Mouse (Mus musculus) intestine, embryonic 15.5 days (tissue): ENCODE measurements around the gene Erc1. TPM values are rescaled to one million over a fixed set of nuclear protein-coding genes. Genes with fewer than 3 reads are reported as not detected.
A peak's percentile ranks its signal among the peaks of the same experiment; 100 is the strongest.

Experiments
- ATAC-seq: fragments of 200-750 bp; cut with Nextera tagmentation; 2 replicates; pipeline ENCODE4 v1.8.0; 2017; ENCODE audit warnings: moderate TSS enrichment, moderate library complexity
- H3K27ac ChIP-seq: fragments of 300-500 bp; sonication (generic); 2 replicates; pipeline ENCODE4 v1.5.1; 2015; ENCODE audit warnings: mild to moderate bottlenecking, inconsistent platforms
- H3K27me3 ChIP-seq: fragments of 300-500 bp; sonication (generic); replicated peaks from 2 replicates; pipeline ENCODE4 v1.6.1; 2015; ENCODE audit warnings: inconsistent platforms
- H3K36me3 ChIP-seq: fragments of 300-500 bp; sonication (generic); 2 replicates; pipeline ENCODE4 v1.6.1; 2015; ENCODE audit warnings: inconsistent platforms
- H3K4me1 ChIP-seq: fragments of 300-500 bp; sonication (generic); replicated peaks from 2 replicates; pipeline ENCODE4 v1.6.1; 2015; ENCODE audit warnings: inconsistent platforms
- H3K4me2 ChIP-seq: fragments of 300-500 bp; sonication (generic); replicated peaks from 2 replicates; pipeline ENCODE4 v1.6.1; 2015; ENCODE audit warnings: mild to moderate bottlenecking, inconsistent platforms
- H3K4me3 ChIP-seq: fragments of 300-500 bp; sonication (generic); replicated peaks from 2 replicates; pipeline ENCODE4 v1.5.1; 2015; ENCODE audit warnings: inconsistent platforms
- H3K9ac ChIP-seq: fragments of 300-500 bp; sonication (generic); 2 replicates; pipeline ENCODE4 v1.6.1; 2015; ENCODE audit warnings: inconsistent platforms
- H3K9me3 ChIP-seq: fragments of 300-500 bp; sonication (generic); 2 replicates; pipeline ENCODE4 v1.6.1; 2016; ENCODE audit warnings: inconsistent platforms
- WGBS: fragments of 180-500 bp; shearing (Covaris S2); methylation state at CpG from one replicate; pipeline ENCODE4 v1.1.7; 2015; 5-methylcytosine and 5-hydroxymethylcytosine counted together
- polyA plus RNA-seq: library from polyadenylated mRNA; unstranded; fragments of >200 nt; fragmentation: Nextera tagmentation; extraction: Ambion mirVana; gene quantifications from 2 replicates; pipeline ENCODE4 v1.2.1, GENCODE M21; 2015

Gene Erc1
- polyA plus RNA-seq, 1 experiment from 2014 or later, result 13.7 TPM

DNA sequence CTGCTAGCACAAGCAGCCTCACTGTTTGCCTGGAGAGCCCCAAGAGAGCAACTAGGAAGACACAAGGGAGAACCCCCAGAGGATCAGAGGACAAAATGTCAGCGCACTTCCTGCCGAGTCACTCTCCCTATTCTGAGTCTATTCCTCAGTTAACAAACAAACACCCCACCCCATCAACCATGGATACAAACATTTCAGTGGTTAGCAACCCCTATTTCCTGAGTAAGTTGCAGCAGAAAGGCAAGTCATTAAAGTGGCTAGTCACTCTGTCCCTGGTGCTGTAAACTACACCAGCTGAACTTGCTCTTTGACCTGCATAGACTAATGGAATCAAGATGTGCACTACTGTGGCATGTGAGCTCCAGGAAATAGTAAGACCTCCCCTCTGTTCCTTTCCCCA is 212.3 kb downstream of the Erc1 start:
- Histone ChIP-seq H3K4me1 (peaks cover 3% of the 10 kb centered on the region; the same call in 1 of the 2 replicates), H3K27me3 (no peaks in the 10 kb centered on the region), H3K9me3 (no peaks in the 10 kb centered on the region), H3K4me3 (no peak overlapping the region), H3K4me2 (no peak overlapping the region), H3K27ac (no peak overlapping the region), H3K36me3 (no peaks in the 10 kb centered on the region), H3K9ac (no peak overlapping the region)
- 0 out of 2 replicates have a peak, but pooled peaks have one; percentile 45 for ATAC-seq
- WGBS, result 41% methylated on average over 2 of the region's 2 CpGs

DNA sequence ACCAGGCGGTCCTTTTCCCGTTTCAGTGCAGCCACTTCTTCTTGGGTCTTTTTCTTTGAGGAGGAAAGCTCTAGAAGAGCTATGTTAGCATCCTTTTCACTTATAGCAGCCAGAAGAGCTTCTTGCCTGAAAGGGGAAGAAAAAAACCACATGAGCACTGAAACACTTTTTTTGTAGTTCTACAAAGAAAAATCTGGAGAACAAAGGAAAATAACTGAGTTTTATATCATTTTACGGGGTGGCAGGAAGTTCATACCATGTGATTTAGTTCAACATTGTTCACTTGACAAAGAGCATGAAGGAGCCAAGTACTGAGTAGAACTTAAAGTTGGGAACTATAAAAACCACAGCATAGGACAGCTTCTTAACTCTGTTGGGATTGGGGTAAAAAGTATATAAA is 217.3 kb downstream of the Erc1 start:
- Histone ChIP-seq H3K4me3 (no peak overlapping the region), H3K27me3 (no peaks in the 10 kb centered on the region), H3K36me3 (no peaks in the 10 kb centered on the region), H3K4me1 (peaks cover 2% of the 10 kb centered on the region; the same call in 1 of the 2 replicates), H3K27ac (no peak overlapping the region), H3K4me2 (no peak overlapping the region), H3K9me3 (no peaks in the 10 kb centered on the region), H3K9ac (no peak overlapping the region)
- ATAC-seq, result no peak
- 84% methylated on average over 3 of the region's 3 CpGs for WGBS

DNA sequence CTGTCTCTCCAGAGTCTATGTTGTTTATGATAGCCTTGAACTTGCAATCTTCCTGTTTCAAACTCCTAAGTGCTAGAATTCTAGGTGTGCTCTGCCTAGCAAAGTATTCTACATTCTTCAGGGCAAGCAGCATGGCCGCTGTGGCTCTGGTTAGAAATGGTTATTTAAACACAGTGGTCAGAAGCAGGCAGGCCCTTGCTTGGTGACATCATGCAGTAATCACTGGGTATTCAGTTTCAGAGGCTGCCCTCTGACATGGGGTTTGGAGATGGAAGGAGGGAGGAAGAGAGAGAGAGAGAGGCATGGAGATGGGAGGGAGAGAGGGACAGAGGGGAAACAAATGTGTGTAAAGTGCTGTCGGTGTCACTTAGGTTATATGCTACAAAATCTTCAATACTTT is 246.6 kb downstream of the Erc1 start:
- Histone ChIP-seq H3K9ac (no peak overlapping the region), H3K36me3 (no peaks in the 10 kb centered on the region), H3K4me1 (no peaks in the 10 kb centered on the region), H3K9me3 (no peaks in the 10 kb centered on the region), H3K27me3 (no peaks in the 10 kb centered on the region), H3K4me2 (no peak overlapping the region), H3K4me3 (no peak overlapping the region), H3K27ac (no peak overlapping the region)
- ATAC-seq, result no peak
- whole genome bisulfite sequencing, result 70% methylated on average over 2 of the region's 2 CpGs

DNA sequence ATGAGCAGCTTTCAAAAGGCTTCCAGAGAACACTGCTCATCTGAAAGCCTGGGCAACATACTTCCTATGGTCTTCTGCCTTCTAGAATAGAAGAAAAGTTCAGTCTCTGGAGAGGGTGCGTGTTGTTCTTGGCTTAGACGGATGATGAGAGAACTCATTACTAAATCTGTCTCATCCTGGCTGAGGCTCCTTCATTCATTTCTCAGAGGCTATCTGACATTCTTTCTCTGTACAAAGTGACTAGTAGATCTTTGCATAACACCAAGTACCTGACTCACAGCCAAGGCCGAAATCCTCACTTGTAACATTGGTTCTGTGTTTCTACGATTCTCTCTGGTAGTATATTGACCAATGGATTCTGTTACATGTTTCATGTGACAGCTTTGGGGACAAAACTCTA is 252.5 kb downstream of the Erc1 start:
- Histone ChIP-seq H3K4me2 (no peak overlapping the region), H3K4me1 (no peaks in the 10 kb centered on the region), H3K9ac (no peak overlapping the region), H3K27me3 (no peaks in the 10 kb centered on the region), H3K27ac (no peak overlapping the region), H3K36me3 (no peaks in the 10 kb centered on the region), H3K4me3 (no peak overlapping the region), H3K9me3 (no peaks in the 10 kb centered on the region)
- no peak for ATAC-seq
- 95% methylated on average over 4 of the region's 4 CpGs for WGBS

- H3K4me1 ChIP-seq, result 0 out of 2 replicates have a peak, but pooled peaks cover 4% of the 10 kb centered on the region
- no peak overlapping the region for H3K9ac ChIP-seq
- H3K4me2 ChIP-seq, result no peak overlapping the region
- H3K9me3 ChIP-seq, result no peaks in the 10 kb centered on the region
- H3K36me3 ChIP-seq, result no peaks in the 10 kb centered on the region
- H3K4me3 ChIP-seq, result no peak overlapping the region
- no peak overlapping the region for H3K27ac ChIP-seq
- WGBS, result 70% methylated on average over 2 of the region's 2 CpGs
- H3K27me3 ChIP-seq, result no peaks in the 10 kb centered on the region
- no peak for ATAC-seq
These were observed 257.1 kb downstream of the Erc1 start for GRCm38 (mm10) chr6:119590872-119591271.

DNA sequence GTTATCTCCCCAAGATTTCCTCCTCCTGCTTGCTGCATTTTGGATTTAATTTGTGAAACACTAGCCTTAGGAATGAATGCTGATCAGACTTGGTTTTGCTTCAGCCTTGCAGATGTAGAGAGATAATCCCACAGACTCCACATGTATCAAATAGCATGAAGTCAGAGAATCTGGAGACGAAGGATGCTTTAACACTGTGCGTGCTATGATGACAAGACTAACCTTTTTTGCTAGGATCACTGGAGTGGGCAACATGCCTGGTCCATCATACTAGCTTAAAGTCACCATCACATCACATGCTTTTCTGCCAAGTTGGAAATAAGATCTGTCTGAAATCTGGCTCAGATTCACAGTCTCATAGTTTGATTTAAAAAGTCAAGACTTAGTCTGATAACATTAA is 260.1 kb downstream of the Erc1 start:
- H3K9ac ChIP-seq, result no peak overlapping the region
- no peak for ATAC-seq
- no peaks in the 10 kb centered on the region for H3K9me3 ChIP-seq
- H3K36me3 ChIP-seq, result no peaks in the 10 kb centered on the region
- no peak overlapping the region for H3K27ac ChIP-seq
- no peaks in the 10 kb centered on the region for H3K27me3 ChIP-seq
- H3K4me1 ChIP-seq, result 0 out of 2 replicates have a peak, but pooled peaks cover 8% of the 10 kb centered on the region
- 86% methylated on average over 2 of the region's 2 CpGs for WGBS
- H3K4me3 ChIP-seq, result no peak overlapping the region
- no peak overlapping the region for H3K4me2 ChIP-seq

DNA sequence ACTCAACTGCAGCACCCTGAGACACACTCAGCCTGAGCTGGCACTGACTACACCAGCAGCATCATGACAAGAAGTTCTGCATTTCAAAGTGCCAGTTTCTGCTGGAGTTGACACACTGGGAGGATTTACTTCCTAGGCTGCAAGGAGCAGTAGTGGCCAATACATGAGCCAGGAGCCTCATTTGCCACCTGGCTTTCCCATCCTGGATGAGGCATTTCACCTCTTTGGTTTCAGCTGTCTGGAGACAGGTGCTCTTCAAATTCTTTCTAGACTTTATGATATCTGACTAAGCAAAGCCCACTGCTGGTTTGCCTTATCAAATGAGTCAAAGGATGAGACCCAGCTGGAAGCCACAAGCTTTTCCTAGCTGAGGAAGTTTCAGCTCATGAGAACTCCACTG is 260.5 kb downstream of the Erc1 start:
- Histone ChIP-seq H3K9ac (no peak overlapping the region), H3K4me1 (0 out of 2 replicates have a peak, but pooled peaks cover 8% of the 10 kb centered on the region), H3K27ac (no peak overlapping the region), H3K9me3 (no peaks in the 10 kb centered on the region), H3K36me3 (no peaks in the 10 kb centered on the region), H3K4me3 (no peak overlapping the region), H3K4me2 (no peak overlapping the region), H3K27me3 (no peaks in the 10 kb centered on the region)
- ATAC-seq, result no peak

GRCm38 (mm10) chr6:119585652-119586375 is 262.2 kb downstream of the Erc1 start:
- Histone ChIP-seq H3K9me3 (no peaks in the 10 kb centered on the region), H3K27me3 (no peaks in the 10 kb centered on the region), H3K36me3 (no peaks in the 10 kb centered on the region), H3K4me2 (no peak overlapping the region), H3K4me3 (no peak overlapping the region), H3K4me1 (0 out of 2 replicates have a peak, but pooled peaks cover 8% of the 10 kb centered on the region), H3K9ac (no peak overlapping the region), H3K27ac (no peak overlapping the region)
- no peak for ATAC-seq
- 80% methylated on average over 5 of the region's 5 CpGs for WGBS

DNA sequence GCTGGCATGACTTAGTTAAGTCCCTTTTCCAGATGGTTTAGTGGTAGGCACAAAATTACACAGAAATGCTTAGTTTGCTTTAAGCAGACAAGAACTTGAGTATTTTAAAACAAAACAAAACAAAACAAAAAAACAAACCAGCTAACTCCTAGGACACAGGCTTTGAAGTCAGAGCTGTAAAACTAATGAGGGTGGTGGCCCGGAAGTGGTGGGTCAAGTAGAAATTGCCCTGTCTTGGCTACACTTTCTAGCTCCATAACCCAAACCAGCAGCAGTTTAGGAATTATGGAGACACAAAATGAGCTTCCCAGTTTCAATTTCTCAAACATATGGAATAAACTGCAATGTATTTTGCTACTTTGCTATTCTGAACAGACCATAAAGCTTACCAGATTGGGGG is 263.9 kb downstream of the Erc1 start:
- H3K27ac ChIP-seq, result no peak overlapping the region
- no peaks in the 10 kb centered on the region for H3K9me3 ChIP-seq
- H3K4me2 ChIP-seq, result no peak overlapping the region
- H3K4me3 ChIP-seq, result no peak overlapping the region
- no peaks in the 10 kb centered on the region for H3K27me3 ChIP-seq
- WGBS, result 34% methylated on average over 1 of the region's 1 CpGs
- H3K9ac ChIP-seq, result no peak overlapping the region
- no peak for ATAC-seq
- H3K4me1 ChIP-seq, result 0 out of 2 replicates have a peak, but pooled peaks cover 8% of the 10 kb centered on the region
- no peaks in the 10 kb centered on the region for H3K36me3 ChIP-seq

DNA sequence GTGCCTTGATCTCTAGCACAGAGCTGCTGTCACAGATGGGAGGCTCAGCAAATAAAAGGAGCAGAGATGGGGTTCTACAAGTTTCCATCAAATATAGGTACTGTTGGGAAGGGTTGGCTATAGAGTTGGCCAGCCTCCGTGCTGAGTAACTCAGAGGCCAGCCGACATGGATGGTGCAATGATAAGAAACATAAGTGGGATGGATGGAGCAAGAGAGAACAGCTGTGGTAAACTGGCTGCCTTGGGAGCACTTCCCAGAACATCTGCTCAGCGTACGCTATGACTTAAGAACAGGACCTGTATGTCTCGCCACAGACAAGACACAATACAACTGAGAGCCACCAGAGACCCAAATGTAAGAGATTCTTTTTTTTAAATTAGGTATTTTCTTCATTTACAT is 264.8 kb downstream of the Erc1 start:
- ATAC-seq, result no peak
- Histone ChIP-seq H3K4me3 (no peak overlapping the region), H3K4me1 (0 out of 2 replicates have a peak, but pooled peaks cover 8% of the 10 kb centered on the region), H3K27me3 (no peaks in the 10 kb centered on the region), H3K36me3 (no peaks in the 10 kb centered on the region), H3K4me2 (no peak overlapping the region), H3K9me3 (no peaks in the 10 kb centered on the region), H3K27ac (no peak overlapping the region), H3K9ac (no peak overlapping the region)
- WGBS, result 66% methylated on average over 5 of the region's 5 CpGs

GRCm38 (mm10) chr6:119576706-119577105 is 271.3 kb downstream of the Erc1 start:
- ATAC-seq, result no peak

GRCm38 (mm10) chr6:119575331-119575730 is 272.6 kb downstream of the Erc1 start:
- ATAC-seq, result no peak
- no peak overlapping the region for H3K4me3 ChIP-seq
- 92% methylated on average over 12 of the region's 12 CpGs for WGBS

More at GRCm38 (mm10) chr6:119576706-119577105, 271.3 kb downstream of the Erc1 start:
- 90% methylated on average over 4 of the region's 4 CpGs for WGBS
- H3K9me3 ChIP-seq, result no peaks in the 10 kb centered on the region
- peaks cover 11% of the 10 kb centered on the region; the same call in 1 of the 2 replicates for H3K36me3 ChIP-seq
- no peaks in the 10 kb centered on the region for H3K4me1 ChIP-seq
- H3K27me3 ChIP-seq, result no peaks in the 10 kb centered on the region
- H3K4me3 ChIP-seq, result no peak overlapping the region
- no peak overlapping the region for H3K4me2 ChIP-seq
- H3K27ac ChIP-seq, result no peak overlapping the region
- H3K9ac ChIP-seq, result no peak overlapping the region

GRCm38 (mm10) chr6:119572296-119572695 is 275.7 kb downstream of the Erc1 start:
- Histone ChIP-seq H3K27me3 (no peaks in the 10 kb centered on the region), H3K4me3 (no peak overlapping the region), H3K27ac (no peak overlapping the region), H3K9me3 (no peaks in the 10 kb centered on the region), H3K36me3 (peaks cover 11% of the 10 kb centered on the region; the same call in 1 of the 2 replicates), H3K4me2 (no peak overlapping the region), H3K4me1 (no peaks in the 10 kb centered on the region), H3K9ac (no peak overlapping the region)
- no peak for ATAC-seq
- 79% methylated on average over 7 of the region's 7 CpGs for WGBS

More at GRCm38 (mm10) chr6:119575331-119575730, 272.6 kb downstream of the Erc1 start:
- H3K4me2 ChIP-seq, result no peak overlapping the region
- no peak overlapping the region for H3K9ac ChIP-seq
- peaks cover 11% of the 10 kb centered on the region; the same call in 1 of the 2 replicates for H3K36me3 ChIP-seq
- no peak overlapping the region for H3K27ac ChIP-seq
- no peaks in the 10 kb centered on the region for H3K9me3 ChIP-seq
- no peaks in the 10 kb centered on the region for H3K4me1 ChIP-seq
- no peaks in the 10 kb centered on the region for H3K27me3 ChIP-seq
